ENCODE assay signal across 12 mouse cellular contexts in genomic region chr2:153516961-153517360, GRCm38 (mm10). TPM values are rescaled to one million over a fixed set of nuclear protein-coding genes. Genes with fewer than 3 reads are reported as not detected.
DNase-seq lines count a peak whose midpoint lies in the region; ATAC-seq and TF ChIP-seq lines count a peak whose summit lies in the region.
"Had no signal": no experiment of that assay in that cellular context is flagged by ENCODE, and none has a peak within 500 bp of the region (broad histone marks: within the 10 kb centered on the region; RNA-seq: fewer than 3 reads in every experiment).

No protein-coding gene starts in this region.

- H3K4me3 ChIP-seq in left cerebral cortex, adult 2 months: no peak overlapping the region
- H3K4me3 ChIP-seq in embryonic facial prominence, embryonic 10.5 days: no peak overlapping the region
- H3K4me3 ChIP-seq in liver, embryonic 14.5 days (ENCODE audit: insufficient read depth in 1 of 2, low read depth in 2 of 2, low read length in 2 of 2): no peak overlapping the region

- peak overlapping the region; percentile 11; the same call in 1 of the 2 replicates for H3K9ac ChIP-seq in liver, embryonic 14.5 days (replicated peaks)

- TF ChIP-seq EP300 in liver, embryonic 14.5 days (IDR thresholded peaks at IDR 0.05; ENCODE audit: low read depth): no peak

- H3K9me3 ChIP-seq in embryonic facial prominence, embryonic 10.5 days: no peaks in the 10 kb centered on the region
- H3K9me3 ChIP-seq in liver, embryonic 14.5 days (ENCODE audit: control insufficient read depth, low read length): no peaks in the 10 kb centered on the region

- peak; percentile 74 for DNase-seq in adrenal gland, postnatal 14 days
- no peak for DNase-seq in adrenal gland, postnatal 4 days (ENCODE audit: low spot score in 2 of 2)
- no peak for DNase-seq in left cerebral cortex, adult 2 months (ENCODE audit: extremely low spot score in 1 of 2, low spot score in 2 of 2)
- no peak for DNase-seq in left cerebral cortex, postnatal 10 days (ENCODE audit: extremely low spot score in 1 of 2, low spot score in 2 of 2)
- DNase-seq in embryonic facial prominence, embryonic 10.5 days (ENCODE audit: low spot score): peak; percentile 26
- no peak for DNase-seq in liver, embryonic 14.5 days (ENCODE audit: low read depth in 3 of 3, low spot score in 3 of 3)
- no peak for DNase-seq in layer of hippocampus, adult 11-12 months (ENCODE audit: low spot score)
- DNase-seq: thymus, postnatal 4 days had no signal

- H3K36me3 ChIP-seq in embryonic facial prominence, embryonic 10.5 days (replicated peaks): no peaks in the 10 kb centered on the region
- no peaks in the 10 kb centered on the region for H3K36me3 ChIP-seq in liver, embryonic 14.5 days (replicated peaks; ENCODE audit: control insufficient read depth, insufficient read depth, low read depth)

- ATAC-seq in liver, embryonic 14.5 days (ENCODE audit: insufficient read depth): no peak
- no peak for ATAC-seq in monocyte, adult 5-6 weeks (replicated peaks; ENCODE audit: insufficient number of reproducible peaks, low FRiP score, low TSS enrichment, poor library complexity, severe bottlenecking)

- TF ChIP-seq CTCF in left cerebral cortex, adult 2 months (IDR thresholded peaks at IDR 0.05): peak; percentile 10
- TF ChIP-seq CTCF in liver, embryonic 14.5 days (IDR thresholded peaks at IDR 0.05; ENCODE audit: low read depth): peak; percentile 68

- WGBS in embryonic facial prominence, embryonic 10.5 days: 39% methylated on average over 4 of the region's 4 CpGs
- 45% methylated on average over 4 of the region's 4 CpGs for WGBS in liver, embryonic 14.5 days (ENCODE audit: insufficient replicate concordance)

- intact Hi-C loops in left cerebral cortex, adult 2 months (cut with DNase I): no loop called here
- intact Hi-C loops in left cerebral cortex, postnatal 10 days (cut with DNase I): no loop called here

- H3K27ac ChIP-seq in left cerebral cortex, adult 2 months: no peak overlapping the region
- H3K27ac ChIP-seq in embryonic facial prominence, embryonic 10.5 days (replicated peaks): peak overlapping the region; percentile 19; the same call in 1 of the 2 replicates
- no peak overlapping the region for H3K27ac ChIP-seq in liver, embryonic 14.5 days

- peaks cover 34% of the 10 kb centered on the region for H3K27me3 ChIP-seq in embryonic facial prominence, embryonic 10.5 days (replicated peaks; ENCODE audit: low read depth, poor library complexity, severe bottlenecking)
- no peaks in the 10 kb centered on the region for H3K27me3 ChIP-seq in liver, embryonic 14.5 days (ENCODE audit: control insufficient read depth, insufficient read depth, low read length)

- H3K4me2 ChIP-seq in liver, embryonic 14.5 days (ENCODE audit: low read depth): no peak overlapping the region

- H3K4me1 ChIP-seq in embryonic facial prominence, embryonic 10.5 days: peaks cover 55% of the 10 kb centered on the region
- H3K4me1 ChIP-seq in liver, embryonic 14.5 days (replicated peaks; ENCODE audit: control insufficient read depth in 2 of 2, insufficient read depth in 2 of 2, low read length in 1 of 2): peaks cover 25 to 33% of the 10 kb centered on the region in 2 experiments

RNA-seq across cellular contexts. Expression of gene Nol4l, which starts 12.8 kb away (rescaled TPM):
- 15.6 and 16.0 TPM in 2 replicates for total RNA-seq in adrenal gland, postnatal 14 days (2021)
- 10 to 100 TPM; 26.7 to 26.9 TPM for total RNA-seq in adrenal gland, postnatal 4 days (2021)
- 10 to 100 TPM; 45.0 to 51.3 TPM for total RNA-seq in left cerebral cortex, adult 2 months (2021)
- total RNA-seq in left cerebral cortex, postnatal 10 days (2021): 10 to 100 TPM; 55.5 to 62.5 TPM
- polyA plus RNA-seq in embryonic facial prominence, embryonic 10.5 days (2016; fragmentation: Nextera tagmentation; extraction: Ambion mirVana): 23.5 and 23.7 TPM in 2 replicates
- polyA plus RNA-seq in liver, embryonic 14.5 days (2012; rRNA removed): 5.7 and 6.0 TPM in 2 replicates
- 3.7 and 4.4 TPM in 2 replicates for polyA plus RNA-seq in liver, embryonic 14.5 days (2014; fragmentation: Nextera tagmentation; extraction: Ambion mirVana)
- total RNA-seq in monocyte, adult 5-6 weeks (2017): 1.3 to 3.7 TPM (median 1.4 TPM) in 3 replicates

RNA-seq across cellular contexts. Expression of gene 4930404H24Rik, which starts 24.4 kb away (rescaled TPM):
- total RNA-seq in adrenal gland, postnatal 14 days (2021): not detected in 2 replicates
- total RNA-seq in adrenal gland, postnatal 4 days (2021): not detected
- not detected for total RNA-seq in left cerebral cortex, adult 2 months (2021)
- total RNA-seq in left cerebral cortex, postnatal 10 days (2021): not detected
- polyA plus RNA-seq in embryonic facial prominence, embryonic 10.5 days (2016; fragmentation: Nextera tagmentation; extraction: Ambion mirVana): not detected in 2 replicates
- polyA plus RNA-seq in liver, embryonic 14.5 days (2012; rRNA removed): not detected in 2 replicates
- not detected in 2 replicates for polyA plus RNA-seq in liver, embryonic 14.5 days (2014; fragmentation: Nextera tagmentation; extraction: Ambion mirVana)
- total RNA-seq in monocyte, adult 5-6 weeks (2017): not detected in 3 replicates
- polyA plus RNA-seq: C2C12; frontal cortex, adult 2 months; neural tube, embryonic 14.5 days had no signal

Comparison
In these comparisons a context has a peak if more than half of its experiments do, and no peak if none do; other contexts are left out.
1. DNase-seq: peak in adrenal gland, postnatal 14 days (single experiment) and embryonic facial prominence, embryonic 10.5 days (single experiment); none in adrenal gland, postnatal 4 days (0 of 2), left cerebral cortex, adult 2 months (0 of 2), left cerebral cortex, postnatal 10 days (0 of 2), liver, embryonic 14.5 days (0 of 3) and layer of hippocampus, adult 11-12 months (single experiment).